Mouse (Mus musculus): Measurements from ENCODE around the gene Hist3h2ba. TPM values are rescaled to one million over a fixed set of nuclear protein-coding genes. Genes with fewer than 3 reads are reported as not detected.

Gene Hist3h2ba
- polyA plus RNA-seq, 1 experiment from 2014 or later = 52.7 TPM

DNA sequence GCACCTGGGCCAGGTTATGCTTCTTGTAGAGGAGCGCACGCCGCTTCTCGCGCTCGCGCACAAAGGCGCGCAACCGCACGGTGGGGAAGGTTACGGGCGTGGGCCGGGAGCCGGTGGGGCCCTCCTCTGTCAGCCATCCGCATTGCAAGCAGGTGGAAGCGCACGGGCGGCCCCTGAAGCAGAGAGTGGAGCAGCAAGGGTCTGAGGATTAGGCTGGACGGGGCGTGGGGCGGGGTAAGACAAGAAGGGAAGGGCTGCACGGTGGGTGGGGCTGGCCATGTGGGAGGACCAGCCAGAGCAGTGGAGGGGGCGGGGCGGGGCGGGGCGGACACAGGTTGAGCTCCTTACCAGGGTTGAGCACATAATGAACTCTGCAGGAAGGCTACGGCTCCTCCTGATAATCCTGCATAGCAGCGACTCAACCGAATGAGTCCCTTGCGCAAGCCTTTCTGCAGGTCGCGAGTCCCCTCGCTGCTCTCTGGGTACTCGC lies 45.7 kb downstream of the Hist3h2ba start:
- Histone ChIP-seq H3K4me1 (peaks cover 10% of the 10 kb centered on the region; the same call in 1 of the 2 replicates), H3K4me2 (replicated peaks) (peak overlapping the region; percentile 69), H3K9ac (0 out of 2 replicates have a peak overlapping the region, but pooled peaks have one; percentile 47), H3K9me3 (no peaks in the 10 kb centered on the region), H3K27ac (no peak overlapping the region), H3K27me3 (peaks cover 28% of the 10 kb centered on the region), H3K4me3 (peak overlapping the region; percentile 37), H3K36me3 (peaks cover 18% of the 10 kb centered on the region)
- WGBS = under 1% methylated on average over 32 of the region's 35 CpGs
- peak; percentile 64; the same call in 1 of the 2 replicates for ATAC-seq (ENCODE audit: insufficient number of reproducible peaks, insufficient read depth, low FRiP score, low TSS enrichment)

DNA sequence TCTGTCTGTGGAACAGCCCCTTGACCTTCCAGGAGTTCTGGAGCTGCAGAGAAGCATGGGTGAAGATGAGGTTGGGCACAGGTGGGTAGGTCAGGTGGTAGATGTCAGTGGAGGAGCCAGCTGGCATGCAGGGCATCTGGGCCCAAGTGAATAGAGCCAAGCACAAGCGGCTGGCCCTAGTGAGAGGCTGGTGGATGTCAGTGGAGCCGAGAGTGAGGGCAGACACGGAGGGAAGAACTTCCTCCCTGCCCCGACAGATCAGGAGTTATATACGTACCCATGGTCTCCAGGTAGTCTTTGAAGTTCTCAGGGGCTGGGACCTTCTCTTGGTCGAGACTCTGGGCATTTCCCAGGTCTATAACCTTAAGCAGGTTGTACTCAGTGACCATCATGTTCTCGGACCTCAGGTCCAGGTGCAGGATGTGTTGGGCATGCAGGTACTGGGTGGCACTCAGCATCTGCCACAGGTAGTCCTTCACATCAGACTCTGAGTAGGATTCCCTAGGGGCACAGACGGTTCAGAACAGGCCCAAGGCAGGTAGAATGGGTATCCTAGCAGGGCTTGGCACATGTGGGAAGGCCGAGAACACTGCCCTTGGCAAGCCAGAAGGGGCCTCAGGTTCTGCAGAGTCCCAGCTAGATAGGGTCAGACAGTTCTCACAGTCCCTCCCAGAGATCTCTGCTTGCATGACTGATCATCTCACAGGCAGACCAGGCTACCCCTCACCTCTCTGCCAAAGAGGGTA lies 46.5 kb downstream of the Hist3h2ba start:
- no peak for ATAC-seq (ENCODE audit: insufficient number of reproducible peaks, insufficient read depth, low FRiP score, low TSS enrichment)
- Histone ChIP-seq H3K4me3 (no peak overlapping the region), H3K27me3 (peaks cover 28% of the 10 kb centered on the region)

DNA sequence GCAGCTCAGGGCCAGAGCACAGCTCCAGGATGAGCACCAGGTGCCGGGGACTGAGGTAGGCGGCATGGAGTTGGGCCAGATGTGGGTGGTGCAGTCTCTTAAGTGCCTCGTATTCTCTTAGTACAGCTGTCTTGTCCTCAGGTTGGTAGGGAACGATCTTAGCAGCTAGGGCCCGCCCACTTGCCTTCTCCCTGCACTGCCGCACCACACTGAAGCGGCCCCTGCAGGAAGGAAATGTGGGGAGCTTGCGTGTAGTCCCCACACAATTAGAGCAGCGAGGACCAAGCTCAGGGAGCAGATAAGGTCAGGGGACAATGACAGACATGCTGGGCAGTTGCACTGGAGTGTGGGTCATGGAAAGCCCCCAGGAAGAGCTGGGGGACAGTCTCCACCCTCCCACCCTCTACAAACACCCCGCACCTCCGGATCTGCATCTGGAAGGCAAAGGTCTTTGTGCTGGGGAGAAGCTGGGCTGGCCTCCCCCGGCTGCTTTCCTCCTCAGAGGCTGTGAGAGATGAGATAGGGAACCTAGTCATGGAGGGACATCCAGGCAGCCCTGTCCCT lies 47.2 kb downstream of the Hist3h2ba start:
- 58% methylated on average over 12 of the region's 12 CpGs for WGBS
- H3K36me3 ChIP-seq = peaks cover 3% of the 10 kb centered on the region; the same call in 1 of the 2 replicates
- H3K9me3 ChIP-seq = no peaks in the 10 kb centered on the region
- ATAC-seq (ENCODE audit: insufficient number of reproducible peaks, insufficient read depth, low FRiP score, low TSS enrichment) = no peak
- H3K27me3 ChIP-seq = peaks cover 28% of the 10 kb centered on the region
- no peak overlapping the region for H3K27ac ChIP-seq
- H3K9ac ChIP-seq = no peak overlapping the region
- no peak overlapping the region for H3K4me3 ChIP-seq
- no peak overlapping the region for H3K4me2 ChIP-seq (replicated peaks)
- peaks cover 10% of the 10 kb centered on the region; the same call in 1 of the 2 replicates for H3K4me1 ChIP-seq

More for the DNA sequence above, 46.5 kb downstream of the Hist3h2ba start:
- peaks cover 10% of the 10 kb centered on the region for H3K36me3 ChIP-seq
- H3K4me2 ChIP-seq (replicated peaks) = peak overlapping the region; percentile 69
- 80% methylated on average over 9 of the region's 9 CpGs for WGBS
- H3K27ac ChIP-seq = no peak overlapping the region
- no peaks in the 10 kb centered on the region for H3K9me3 ChIP-seq
- H3K9ac ChIP-seq = no peak overlapping the region
- peaks cover 10% of the 10 kb centered on the region; the same call in 1 of the 2 replicates for H3K4me1 ChIP-seq

DNA sequence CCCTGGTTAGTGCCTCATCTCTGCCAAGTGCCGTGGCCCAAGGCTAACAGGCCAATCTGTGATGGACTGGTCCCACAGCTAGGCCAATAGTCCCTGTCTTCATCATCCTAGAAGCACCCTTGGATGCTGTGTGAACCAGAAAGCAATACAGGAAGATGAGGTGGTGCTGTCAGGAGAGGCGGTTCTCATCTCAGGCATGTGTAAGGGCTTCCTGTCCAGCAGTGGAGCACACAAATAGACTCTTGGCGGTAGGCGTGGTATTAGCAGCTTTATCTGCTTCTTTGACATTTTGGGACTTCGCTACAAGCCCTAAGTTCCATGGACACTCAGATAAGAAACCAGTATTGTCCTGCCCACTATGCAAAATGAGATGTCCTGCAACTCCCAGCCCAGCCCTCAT lies 48.8 kb downstream of the Hist3h2ba start:
- 82% methylated on average over 5 of the region's 5 CpGs for WGBS
- Histone ChIP-seq H3K4me2 (replicated peaks) (no peak overlapping the region), H3K36me3 (no peaks in the 10 kb centered on the region), H3K27me3 (peaks cover 28% of the 10 kb centered on the region), H3K9ac (no peak overlapping the region), H3K27ac (no peak overlapping the region), H3K4me3 (no peak overlapping the region), H3K4me1 (peaks cover 10% of the 10 kb centered on the region; the same call in 1 of the 2 replicates), H3K9me3 (no peaks in the 10 kb centered on the region)
- no peak for ATAC-seq (ENCODE audit: insufficient number of reproducible peaks, insufficient read depth, low FRiP score, low TSS enrichment)

Small RNA genes lying within 50 kb of the gene (microRNA-seq; reads per million reads assigned to microRNA genes)
- 0.73 reads per million for gene Gm44313

Other genes starting within 250 kb of the Hist3h2ba start
- gene Olfr319, start 249.8 kb upstream of the Hist3h2ba start, polyA plus RNA-seq (2016; fragmentation: Nextera tagmentation; extraction: Ambion mirVana) = not detected in 2 replicates
- gene Olfr318, start 224.9 kb upstream of the Hist3h2ba start, polyA plus RNA-seq (2016; fragmentation: Nextera tagmentation; extraction: Ambion mirVana) = not detected in 2 replicates
- not detected in 2 replicates for gene Olfr317, start 209.7 kb upstream of the Hist3h2ba start, polyA plus RNA-seq (2016; fragmentation: Nextera tagmentation; extraction: Ambion mirVana)
- gene Olfr316, start 196.2 kb upstream of the Hist3h2ba start, polyA plus RNA-seq (2016; fragmentation: Nextera tagmentation; extraction: Ambion mirVana) = not detected in 2 replicates
- gene Olfr315, start 175.7 kb upstream of the Hist3h2ba start, polyA plus RNA-seq (2016; fragmentation: Nextera tagmentation; extraction: Ambion mirVana) = not detected in 2 replicates
- gene Olfr314, start 166.0 kb upstream of the Hist3h2ba start, polyA plus RNA-seq (2016; fragmentation: Nextera tagmentation; extraction: Ambion mirVana) = not detected in 2 replicates
- gene Fam183b, start 147.0 kb upstream of the Hist3h2ba start, polyA plus RNA-seq (2016; fragmentation: Nextera tagmentation; extraction: Ambion mirVana) = 0.42 and 0.59 TPM in 2 replicates
- not detected in 2 replicates for gene Olfr313, start 133.9 kb upstream of the Hist3h2ba start, polyA plus RNA-seq (2016; fragmentation: Nextera tagmentation; extraction: Ambion mirVana)
- not detected in 2 replicates for gene Olfr312, start 119.7 kb upstream of the Hist3h2ba start, polyA plus RNA-seq (2016; fragmentation: Nextera tagmentation; extraction: Ambion mirVana)
- gene Olfr311, start 109.7 kb upstream of the Hist3h2ba start, polyA plus RNA-seq (2016; fragmentation: Nextera tagmentation; extraction: Ambion mirVana) = not detected in 2 replicates
- 14.2 and 14.4 TPM in 2 replicates for gene Gm12258, start 101.8 kb upstream of the Hist3h2ba start, polyA plus RNA-seq (2016; fragmentation: Nextera tagmentation; extraction: Ambion mirVana)
- 10.1 and 10.7 TPM in 2 replicates for gene 2810021J22Rik, start 81.7 kb upstream of the Hist3h2ba start, polyA plus RNA-seq (2016; fragmentation: Nextera tagmentation; extraction: Ambion mirVana)
- 5.7 and 6.6 TPM in 2 replicates for gene Zfp39, start 44.7 kb upstream of the Hist3h2ba start, polyA plus RNA-seq (2016; fragmentation: Nextera tagmentation; extraction: Ambion mirVana)
- gene Btnl10, start 31.0 kb upstream of the Hist3h2ba start, polyA plus RNA-seq (2016; fragmentation: Nextera tagmentation; extraction: Ambion mirVana) = not detected in 2 replicates
- 366 and 374 TPM in 2 replicates for gene Rnf187, start 10.0 kb upstream of the Hist3h2ba start, polyA plus RNA-seq (2016; fragmentation: Nextera tagmentation; extraction: Ambion mirVana)
- 36.3 and 40.0 TPM in 2 replicates for gene Hist3h2a, start 5.8 kb downstream of the Hist3h2ba start, polyA plus RNA-seq (2016; fragmentation: Nextera tagmentation; extraction: Ambion mirVana)
- gene Trim17, start 5.8 kb downstream of the Hist3h2ba start, polyA plus RNA-seq (2016; fragmentation: Nextera tagmentation; extraction: Ambion mirVana) = 0.51 and 0.55 TPM in 2 replicates
- gene Trim11, start 29.2 kb downstream of the Hist3h2ba start, polyA plus RNA-seq (2016; fragmentation: Nextera tagmentation; extraction: Ambion mirVana) = 22.7 and 23.3 TPM in 2 replicates
- gene Obscn, start 187.5 kb downstream of the Hist3h2ba start, polyA plus RNA-seq (2016; fragmentation: Nextera tagmentation; extraction: Ambion mirVana) = 0.28 and 0.69 TPM in 2 replicates
- 3.8 TPM in 2 replicates for gene Iba57, start 214.8 kb downstream of the Hist3h2ba start, polyA plus RNA-seq (2016; fragmentation: Nextera tagmentation; extraction: Ambion mirVana)
- 0.50 and 1.00 TPM in 2 replicates for gene Gjc2, start 234.3 kb downstream of the Hist3h2ba start, polyA plus RNA-seq (2016; fragmentation: Nextera tagmentation; extraction: Ambion mirVana)
- 124 and 125 TPM in 2 replicates for gene Guk1, start 243.3 kb downstream of the Hist3h2ba start, polyA plus RNA-seq (2016; fragmentation: Nextera tagmentation; extraction: Ambion mirVana)